In genomic region chr1:18129983-18130382, GRCm38 (mm10) we compare ENCODE assay signal across 22 mouse cellular contexts.
"Had no signal": no experiment of that assay in that cellular context is flagged by ENCODE, and none has a peak within 500 bp of the region (broad histone marks: within the 10 kb centered on the region; RNA-seq: fewer than 3 reads in every experiment).

No protein-coding gene starts in this region.

- ATAC-seq: hindbrain, embryonic 16.5 days; hindbrain, postnatal 0 days; inflammation-experienced regulatory T-cells, adult 6 months; intestine, embryonic 15.5 days; intestine, embryonic 16.5 days; intestine, postnatal 0 days had no signal

- DNase-seq: heart, postnatal 10 days; heart, postnatal 14 days; heart, postnatal 36 days; heart, postnatal 4 days; kidney, adult 11 months; kidney, adult 18-20 months; kidney, adult 2 months; kidney, adult 8-10 months; kidney, adult 9 months; kidney, postnatal 10 days; kidney, postnatal 14 days; kidney, postnatal 25 days; kidney, postnatal 36 days; kidney, postnatal 4 days; layer of hippocampus, adult 9-11 months; layer of hippocampus, postnatal 36 days had no signal
